ENCODE assay signal across 8 mouse cellular contexts in the genomic region with DNA sequence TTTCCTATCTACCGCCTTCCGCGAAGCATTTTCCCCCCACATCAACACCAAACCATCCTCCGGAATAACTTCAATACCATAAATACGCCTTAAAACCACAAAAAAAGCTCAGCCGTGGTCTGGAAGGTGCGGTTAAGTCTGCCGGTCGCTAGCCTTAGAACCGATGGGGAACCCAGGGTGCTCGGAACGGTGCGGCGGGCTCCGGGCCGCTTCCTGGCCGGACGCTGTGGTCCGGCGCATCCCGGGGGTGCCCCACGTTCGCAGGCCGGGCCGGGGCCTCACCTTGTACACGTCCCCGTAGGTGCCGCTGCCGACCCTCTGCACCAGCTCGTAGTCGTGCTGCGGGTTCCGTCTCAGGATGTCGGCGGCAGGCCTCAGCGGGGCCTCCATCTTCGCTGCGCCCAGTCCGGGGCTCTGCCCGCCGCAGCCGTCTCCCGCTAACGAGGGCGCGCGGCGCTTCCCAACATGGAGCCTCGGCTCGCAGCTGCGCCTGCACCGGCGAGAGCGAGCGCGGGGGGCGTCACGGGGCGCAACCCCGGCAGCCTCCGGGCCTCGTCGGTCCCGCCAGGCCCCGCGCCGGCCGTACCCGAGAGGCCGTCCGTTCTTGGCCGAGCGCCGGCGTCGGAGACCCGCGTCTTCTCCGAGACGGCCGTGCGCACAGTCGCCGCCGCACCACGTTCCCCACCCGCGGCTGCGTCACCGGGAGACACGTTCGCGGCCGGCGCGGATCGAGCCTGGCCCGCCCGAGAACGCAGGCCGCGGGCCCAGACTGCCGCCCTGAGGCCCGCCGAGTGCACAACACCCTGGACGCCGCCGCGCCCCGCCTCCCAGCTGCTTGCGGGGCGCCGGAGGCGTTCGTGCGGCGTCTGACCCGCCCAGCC. TPM values are rescaled to one million over a fixed set of nuclear protein-coding genes. Genes with fewer than 3 reads are reported as not detected.
DNase-seq lines count a peak whose midpoint lies in the region; ATAC-seq and TF ChIP-seq lines count a peak whose summit lies in the region.

A gene (plus strand): TSS at position 244 of the 881 bp plus-strand sequence.
A gene (minus strand): TSS at position 830 of the 881 bp plus-strand sequence.

- peak; percentile 97 for ATAC-seq in forebrain, embryonic 16.5 days
- ATAC-seq in neural tube, embryonic 15.5 days (ENCODE audit: low FRiP score), result peak; percentile 97

- peak within 1 kb of the TSS; percentile 90 for H3K9ac ChIP-seq in MEL (ENCODE audit: control insufficient read depth, low read depth, low read length, poor library complexity, severe bottlenecking)
- peak within 1 kb of the TSS; percentile 99 for H3K9ac ChIP-seq in forebrain, embryonic 16.5 days (replicated peaks; ENCODE audit: low read depth, low read length)
- peak within 1 kb of the TSS; percentile 83 for H3K9ac ChIP-seq in neural tube, embryonic 15.5 days (replicated peaks)

- peaks cover 6 to 8% of the 10 kb centered on the region in 2 experiments; a peak in 3 of 4 replicates for H3K4me1 ChIP-seq in MEL (ENCODE audit: control insufficient read depth in 1 of 2, insufficient read depth in 2 of 2, low read length in 2 of 2)
- H3K4me1 ChIP-seq in forebrain, embryonic 16.5 days (replicated peaks; ENCODE audit: control insufficient read depth, insufficient read depth, low read length), result peaks cover 27% of the 10 kb centered on the region
- H3K4me1 ChIP-seq in lung, adult 2 months (ENCODE audit: control insufficient read depth, insufficient read depth, low read length), result peaks cover 10% of the 10 kb centered on the region
- H3K4me1 ChIP-seq in neural tube, embryonic 15.5 days, result peaks cover 36% of the 10 kb centered on the region

- TF ChIP-seq RAD21 in MEL (IDR thresholded peaks at IDR 0.05; ENCODE audit: low read depth, low read length), result peak; percentile 75

- intact Hi-C loops in heart, postnatal 36 days (cut with DNase I), result loop anchor here (1.0 to 5.0 kb wide), 3 partner anchors 70 to 158 kb away; no protein-coding TSS in a partner anchor

- peak within 1 kb of the TSS; percentile 94 to 100 for H3K4me3 ChIP-seq in MEL (ENCODE audit: control insufficient read depth in 1 of 2, insufficient read depth in 1 of 2, low read depth in 2 of 2, low read length in 2 of 2)
- H3K4me3 ChIP-seq in forebrain, embryonic 16.5 days (replicated peaks; ENCODE audit: low read length), result peak within 1 kb of the TSS; percentile 94
- H3K4me3 ChIP-seq in layer of hippocampus, adult 2 months, result peak within 1 kb of the TSS; percentile 84
- peak within 1 kb of the TSS; percentile 98 for H3K4me3 ChIP-seq in lung, adult 2 months (replicated peaks; ENCODE audit: extremely low read depth, low read depth, low read length)
- peak within 1 kb of the TSS; percentile 98 for H3K4me3 ChIP-seq in neural tube, embryonic 15.5 days (replicated peaks)

- WGBS in forebrain, embryonic 16.5 days, result under 1% methylated on average over 118 of the region's 118 CpGs
- 1% methylated on average over 117 of the region's 118 CpGs for WGBS in lung, adult 2 months
- under 1% methylated on average over 112 of the region's 118 CpGs for WGBS in neural tube, embryonic 15.5 days

- TF ChIP-seq CTCF in MEL (IDR thresholded peaks at IDR 0.05 in 2 of 3, conservative IDR thresholded peaks at IDR 0.05 in 1 of 3; ENCODE audit: control insufficient read depth in 1 of 3, insufficient read depth in 1 of 3, low read depth in 2 of 3, low read length in 3 of 3, poor library complexity in 1 of 3, severe bottlenecking in 1 of 3), result peak in 2 of 3 experiments; percentile 75 to 80; a peak in 5 of 6 replicates
- peak; percentile 92 for TF ChIP-seq CTCF in layer of hippocampus, adult 2 months (conservative IDR thresholded peaks at IDR 0.05)
- peak; percentile 19; the same call in 1 of the 2 replicates for TF ChIP-seq CTCF in lung, adult 2 months (IDR thresholded peaks at IDR 0.05; ENCODE audit: insufficient read depth, low read length)

- TF ChIP-seq EP300 in MEL (IDR thresholded peaks at IDR 0.05; ENCODE audit: low read depth in 1 of 2, low read length in 2 of 2), result no peak

- no peaks in the 10 kb centered on the region for H3K9me3 ChIP-seq in MEL (replicated peaks; ENCODE audit: insufficient read depth, low read length)
- no peaks in the 10 kb centered on the region for H3K9me3 ChIP-seq in forebrain, embryonic 16.5 days (ENCODE audit: control insufficient read depth, low read length)
- no peaks in the 10 kb centered on the region for H3K9me3 ChIP-seq in neural tube, embryonic 15.5 days (replicated peaks)

- H3K27me3 ChIP-seq in MEL (ENCODE audit: control insufficient read depth in 1 of 2, insufficient read depth in 2 of 2, low read length in 2 of 2), result no peaks in the 10 kb centered on the region
- H3K27me3 ChIP-seq in forebrain, embryonic 16.5 days (replicated peaks; ENCODE audit: control insufficient read depth, insufficient read depth, low read length), result no peaks in the 10 kb centered on the region
- H3K27me3 ChIP-seq in neural tube, embryonic 15.5 days (replicated peaks), result no peaks in the 10 kb centered on the region

- H3K27ac ChIP-seq in MEL (ENCODE audit: control insufficient read depth, low read depth, low read length), result peak within 1 kb of the TSS; percentile 37
- H3K27ac ChIP-seq in forebrain, embryonic 16.5 days (ENCODE audit: low read length), result peak within 1 kb of the TSS; percentile 94
- H3K27ac ChIP-seq in layer of hippocampus, adult 2 months, result peak within 1 kb of the TSS; percentile 98
- H3K27ac ChIP-seq in neural tube, embryonic 15.5 days (replicated peaks), result peak within 1 kb of the TSS; percentile 96

- H3K79me2 ChIP-seq in MEL (ENCODE audit: control insufficient read depth, insufficient read depth, low read length, poor library complexity), result peaks cover 13% of the 10 kb centered on the region

- DNase-seq in MEL (ENCODE audit: low read depth, low spot score), result peak; percentile 84
- DNase-seq in cerebellum, adult 18-20 months, result peak; percentile 85 to 95
- peak; percentile 87 to 91 for DNase-seq in heart, postnatal 36 days
- peak; percentile 87 to 88 for DNase-seq in layer of hippocampus, adult 2 months (ENCODE audit: low spot score in 2 of 2)
- DNase-seq in lung, adult 2 months, result peak; percentile 85
- peak; percentile 91 for DNase-seq in testis, postnatal 10 days (ENCODE audit: low spot score)

- peaks cover 0 to 10% of the 10 kb centered on the region in 2 experiments; a peak in 2 of 4 replicates for H3K36me3 ChIP-seq in MEL (ENCODE audit: control insufficient read depth in 1 of 2, insufficient read depth in 2 of 2, low read length in 2 of 2)
- H3K36me3 ChIP-seq in forebrain, embryonic 16.5 days (ENCODE audit: control insufficient read depth, insufficient read depth), result no peaks in the 10 kb centered on the region
- H3K36me3 ChIP-seq in neural tube, embryonic 15.5 days, result no peaks in the 10 kb centered on the region

- peak; percentile 47 to 52; a peak in 1 of 4 replicates for TF ChIP-seq POLR2A in MEL (IDR thresholded peaks at IDR 0.05; ENCODE audit: control insufficient read depth in 1 of 2, insufficient read depth in 1 of 2, low read depth in 1 of 2, low read length in 2 of 2, poor library complexity in 1 of 2)
- peak; percentile 49; the same call in 1 of the 2 replicates for TF ChIP-seq POLR2A in lung, adult 2 months (IDR thresholded peaks at IDR 0.05; ENCODE audit: borderline replicate concordance, extremely low read depth, low read depth, low read length)

- H3K4me2 ChIP-seq in forebrain, embryonic 16.5 days (ENCODE audit: low read length), result peak within 1 kb of the TSS; percentile 83
- peak within 1 kb of the TSS; percentile 71 for H3K4me2 ChIP-seq in neural tube, embryonic 15.5 days

TF ChIP-seq in MEL, 35 proteins besides CTCF, POLR2A, EP300 and RAD21 (continues in another document):
- TF ChIP-seq MAFK (IDR thresholded peaks at IDR 0.05; ENCODE audit: borderline replicate concordance, low read depth, low read length), result no peak
- peak; percentile 45 for TF ChIP-seq SIN3A (IDR thresholded peaks at IDR 0.05; ENCODE audit: low read length)
- TF ChIP-seq MYC (IDR thresholded peaks at IDR 0.05; ENCODE audit: low read depth, low read length), result no peak
- peak; percentile 39; the same call in 1 of the 2 replicates for TF ChIP-seq NRF1 (IDR thresholded peaks at IDR 0.05; ENCODE audit: insufficient read depth, low read depth, low read length, poor library complexity, severe bottlenecking)
- no peak for TF ChIP-seq TBP (IDR thresholded peaks at IDR 0.05; ENCODE audit: low read depth, low read length)
- TF ChIP-seq BHLHE40 (IDR thresholded peaks at IDR 0.05; ENCODE audit: borderline replicate concordance, low read depth, low read length), result no peak
- TF ChIP-seq MXI1 (IDR thresholded peaks at IDR 0.05; ENCODE audit: low read depth, low read length), result peak; percentile 66; the same call in 1 of the 2 replicates
- TF ChIP-seq ZKSCAN1 (IDR thresholded peaks at IDR 0.05; ENCODE audit: low read depth, low read length), result no peak
- no peak for TF ChIP-seq MEF2A (IDR thresholded peaks at IDR 0.05; ENCODE audit: extremely low read depth, insufficient replicate concordance, low read depth, low read length, poor library complexity, severe bottlenecking)
- TF ChIP-seq MYB (IDR thresholded peaks at IDR 0.05; ENCODE audit: low read depth, low read length), result no peak
- TF ChIP-seq USF1 (IDR thresholded peaks at IDR 0.05; ENCODE audit: low read depth, low read length), result no peak
- peak; percentile 35; the same call in 1 of the 2 replicates for TF ChIP-seq MAX (IDR thresholded peaks at IDR 0.05; ENCODE audit: low read length)
- TF ChIP-seq ZNF384 (IDR thresholded peaks at IDR 0.05; ENCODE audit: low read depth, low read length), result no peak

RNA-seq across cellular contexts. Expression of the first gene that starts in this region (rescaled TPM):
- total RNA-seq in MEL (2012; rRNA removed), result 0.36 and 0.50 TPM in 2 replicates
- polyA plus RNA-seq in MEL (2012; ENCODE audit: insufficient read depth in 1 of 2, insufficient read length in 2 of 2, low read depth in 1 of 2, low replicate concordance in 2 of 2, missing spikeins in 1 of 2), result 1 to 10 TPM in 1 of 2 experiments, not detected in 1; 1.0 TPM
- polyA plus RNA-seq in forebrain, embryonic 16.5 days (2015; fragmentation: Nextera tagmentation; extraction: Ambion mirVana), result 122 and 124 TPM in 2 replicates
- 1 to 10 TPM; 4.3 to 4.7 TPM for total RNA-seq in heart, postnatal 36 days (2021)
- total RNA-seq in layer of hippocampus, adult 2 months (2021), result 100 to 1,000 TPM; 195 TPM
- 1.3 and 2.0 TPM in 2 replicates for polyA plus RNA-seq in lung, adult 2 months (2012; rRNA removed)
- 122 and 155 TPM in 2 replicates for polyA plus RNA-seq in neural tube, embryonic 15.5 days (2015; fragmentation: Nextera tagmentation; extraction: Ambion mirVana)

RNA-seq across cellular contexts. Expression of the second gene that starts in this region (rescaled TPM):
- 7.0 and 7.3 TPM in 2 replicates for total RNA-seq in MEL (2012; rRNA removed)
- 1 to 10 TPM in 1 of 2 experiments, not detected in 1; 8.5 TPM for polyA plus RNA-seq in MEL (2012; ENCODE audit: insufficient read depth in 1 of 2, insufficient read length in 2 of 2, low read depth in 1 of 2, low replicate concordance in 2 of 2, missing spikeins in 1 of 2)
- 34.5 and 38.1 TPM in 2 replicates for polyA plus RNA-seq in forebrain, embryonic 16.5 days (2015; fragmentation: Nextera tagmentation; extraction: Ambion mirVana)
- total RNA-seq in heart, postnatal 36 days (2021), result 10 to 100 TPM; 22.4 to 24.3 TPM
- 10 to 100 TPM; 44.2 to 47.7 TPM for total RNA-seq in layer of hippocampus, adult 2 months (2021)
- 11.4 and 16.6 TPM in 2 replicates for polyA plus RNA-seq in lung, adult 2 months (2012; rRNA removed)
- polyA plus RNA-seq in neural tube, embryonic 15.5 days (2015; fragmentation: Nextera tagmentation; extraction: Ambion mirVana), result 25.4 and 25.8 TPM in 2 replicates

Comparison
In these comparisons a context has a peak if more than half of its experiments do, and no peak if none do; other contexts are left out.
1. Peak in every context shown above with its lines: DNase-seq, ATAC-seq, H3K4me3 ChIP-seq and H3K27ac ChIP-seq.
2. RNA of the first gene that starts in this region (total RNA-seq): 195 TPM in layer of hippocampus, adult 2 months; 4.3 to 4.7 TPM in heart, postnatal 36 days and 0.36 to 0.50 TPM in MEL; every median in the first group is over 10 times any median in the second.
3. RNA of the first gene that starts in this region (polyA plus RNA-seq): 122 to 155 TPM in neural tube, embryonic 15.5 days and 122 to 124 TPM in forebrain, embryonic 16.5 days; 1.3 to 2.0 TPM in lung, adult 2 months and 1.0 TPM in MEL; every median in the first group is over 10 times any median in the second.
4. H3K27ac ChIP-seq: peak in every context shown above with its lines; median percentile 98 in layer of hippocampus, adult 2 months; 96 in neural tube, embryonic 15.5 days; 94 in forebrain, embryonic 16.5 days; 37 in MEL.
5. CTCF ChIP-seq: peak in every context shown above with its lines; median percentile 92 in layer of hippocampus, adult 2 months; 78 in MEL; 19 in lung, adult 2 months.